Mouse (Mus musculus) thymus, adult 2 months (tissue): Measurements from ENCODE around the gene Cckbr.

ENCODE experiments used
- CTCF ChIP-seq: fragments of 200-500 bp; IDR thresholded peaks from 2 replicates; pipeline ENCODE4 v1.5.1; 2012; ENCODE audit warnings: mild to moderate bottlenecking, control low read depth, low read length, moderate library complexity, borderline replicate concordance; ENCODE audit not compliant: control insufficient read depth, poor library complexity, insufficient read depth; ENCODE audit errors: extremely low read depth
- POLR2A ChIP-seq: fragments of 200-500 bp; IDR thresholded peaks from 2 replicates; pipeline ENCODE4 v1.6.1; 2012; ENCODE audit warnings: mild to moderate bottlenecking, low read length, control low read depth, moderate library complexity; ENCODE audit not compliant: control insufficient read depth, poor library complexity, insufficient read depth; ENCODE audit errors: extremely low read depth

GRCm38 (mm10) chr7:105501984-105502383, 76.5 kb downstream of the Cckbr start:
- TF ChIP-seq CTCF (no peak), POLR2A (no peak)
